Mouse (Mus musculus) lung, embryonic 14.5 days (tissue): ENCODE measurements around the gene Prg4. TPM values are rescaled to one million over a fixed set of nuclear protein-coding genes. Genes with fewer than 3 reads are reported as not detected.
A peak's percentile ranks its signal among the peaks of the same experiment; 100 is the strongest.

Experiments
- ATAC-seq: fragments of 200-750 bp; cut with Nextera tagmentation; 2 replicates; pipeline ENCODE4 v1.8.0; 2017; ENCODE audit warnings: mild to moderate bottlenecking, moderate TSS enrichment, moderate library complexity; ENCODE audit not compliant: insufficient read depth
- DNase-seq: peaks from one replicate; pipeline ENCODE4 v3.0.0-alpha.2; 2015
- H3K27ac ChIP-seq: fragments of 300-500 bp; sonication (generic); 2 replicates; pipeline ENCODE4 v1.5.1; 2014; ENCODE audit warnings: low read depth, mild to moderate bottlenecking, moderate library complexity
- H3K27me3 ChIP-seq: fragments of 300-500 bp; sonication (generic); 2 replicates; pipeline ENCODE4 v1.6.1; 2014; ENCODE audit warnings: low read length, control low read depth; ENCODE audit not compliant: insufficient read depth
- H3K36me3 ChIP-seq: fragments of 300-500 bp; sonication (generic); 2 replicates; pipeline ENCODE4 v1.6.1; 2014; ENCODE audit warnings: control low read depth; ENCODE audit not compliant: insufficient read depth
- H3K4me1 ChIP-seq: fragments of 300-500 bp; sonication (generic); 2 replicates; pipeline ENCODE4 v1.6.1; 2014; ENCODE audit warnings: antibody characterized with exemption, control low read depth; ENCODE audit not compliant: insufficient read depth
- H3K4me2 ChIP-seq: fragments of 300-500 bp; sonication (generic); 2 replicates; pipeline ENCODE4 v1.6.1; 2014; ENCODE audit warnings: mild to moderate bottlenecking
- H3K4me3 ChIP-seq: fragments of 300-500 bp; sonication (generic); 2 replicates; pipeline ENCODE4 v1.5.1; 2014; ENCODE audit warnings: low read depth, low read length
- H3K9ac ChIP-seq: fragments of 300-500 bp; sonication (generic); 2 replicates; pipeline ENCODE4 v1.6.1; 2014
- H3K9me3 ChIP-seq: fragments of 300-500 bp; sonication (generic); 2 replicates; pipeline ENCODE4 v1.6.1; 2016; ENCODE audit warnings: low read depth, low read length, control low read depth
- CTCF ChIP-seq: IDR thresholded peaks from 2 replicates; pipeline ENCODE4 v1.5.1; 2016; ENCODE audit warnings: antibody characterized with exemption, low read depth
- WGBS: fragments of 180-500 bp; shearing (Covaris S2); extraction: QIAGEN DNeasy Blood & Tissue Kit; methylation state at CpG from one replicate; pipeline ENCODE4 v1.1.7; 2014; 5-methylcytosine and 5-hydroxymethylcytosine counted together
- polyA plus RNA-seq: library from polyadenylated mRNA; unstranded; fragments of >200 nt; fragmentation: Nextera tagmentation; extraction: Ambion mirVana; gene quantifications from 2 replicates; pipeline ENCODE4 v1.2.1, GENCODE M21; 2014

Prg4 gene
- polyA plus RNA-seq, 1 experiment from 2014 or later: 0.55 TPM

- WGBS: 91% methylated on average over 2 of the region's 2 CpGs
- ATAC-seq: no peak
- no peaks in the 10 kb centered on the region for H3K9me3 ChIP-seq
- DNase-seq: no peak
- no peak overlapping the region for H3K9ac ChIP-seq
- no peak overlapping the region for H3K4me2 ChIP-seq
- no peaks in the 10 kb centered on the region for H3K36me3 ChIP-seq
- H3K4me1 ChIP-seq: no peaks in the 10 kb centered on the region
- no peak overlapping the region for H3K27ac ChIP-seq
- no peak for TF ChIP-seq CTCF
- H3K4me3 ChIP-seq: no peak overlapping the region
- H3K27me3 ChIP-seq: no peaks in the 10 kb centered on the region
Measured at GRCm38 (mm10) chr1:150489148-150489547, 23.2 kb upstream of the Prg4 start.

DNA sequence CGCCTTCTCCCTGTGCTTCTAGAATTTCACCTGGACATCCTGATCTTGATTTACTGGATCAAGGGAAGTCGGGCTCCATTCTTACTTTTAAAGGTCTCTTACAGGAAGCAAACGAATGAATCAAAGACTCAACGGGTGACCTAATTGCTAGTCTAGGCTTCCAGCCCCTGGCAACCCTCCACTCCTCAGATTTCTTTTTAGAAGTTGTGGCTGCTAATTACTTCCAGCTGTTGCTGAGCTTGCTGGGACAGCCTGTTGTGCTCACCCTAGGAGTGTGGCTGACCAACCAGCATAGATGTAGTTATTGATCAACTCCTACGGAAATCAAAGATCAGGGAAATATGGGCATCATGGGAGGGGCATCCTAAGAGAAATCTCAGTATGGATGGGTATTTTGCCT lies 14.7 kb upstream of the Prg4 start:
- no peaks in the 10 kb centered on the region for H3K4me1 ChIP-seq
- H3K9me3 ChIP-seq: no peaks in the 10 kb centered on the region
- ATAC-seq (no peak), DNase-seq (no peak)
- no peak overlapping the region for H3K4me2 ChIP-seq
- no peaks in the 10 kb centered on the region for H3K36me3 ChIP-seq
- no peak overlapping the region for H3K9ac ChIP-seq
- TF ChIP-seq CTCF: no peak
- no peak overlapping the region for H3K27ac ChIP-seq
- 66% methylated on average over 5 of the region's 5 CpGs for WGBS
- no peak overlapping the region for H3K4me3 ChIP-seq
- no peaks in the 10 kb centered on the region for H3K27me3 ChIP-seq

- Histone ChIP-seq H3K27me3 (no peaks in the 10 kb centered on the region), H3K4me3 (no peak overlapping the region), H3K27ac (no peak overlapping the region), H3K4me1 (no peaks in the 10 kb centered on the region), H3K36me3 (no peaks in the 10 kb centered on the region), H3K9me3 (no peaks in the 10 kb centered on the region), H3K9ac (no peak overlapping the region), H3K4me2 (no peak overlapping the region)
- ATAC-seq: no peak
- WGBS: 72% methylated on average over 7 of the region's 7 CpGs
- DNase-seq: no peak
- no peak for TF ChIP-seq CTCF
Measured at GRCm38 (mm10) chr1:150472525-150472924, 6.6 kb upstream of the Prg4 start.

- DNase-seq (peak; percentile 9), ATAC-seq (no peak)
- Histone ChIP-seq H3K4me1 (no peaks in the 10 kb centered on the region), H3K27me3 (no peaks in the 10 kb centered on the region), H3K4me2 (no peak overlapping the region), H3K36me3 (no peaks in the 10 kb centered on the region), H3K27ac (no peak overlapping the region), H3K4me3 (no peak overlapping the region), H3K9ac (no peak overlapping the region), H3K9me3 (no peaks in the 10 kb centered on the region)
- TF ChIP-seq CTCF: no peak
- 75% methylated on average over 3 of the region's 3 CpGs for WGBS
Measured at GRCm38 (mm10) chr1:150469992-150470391, 4.0 kb upstream of the Prg4 start.

DNA sequence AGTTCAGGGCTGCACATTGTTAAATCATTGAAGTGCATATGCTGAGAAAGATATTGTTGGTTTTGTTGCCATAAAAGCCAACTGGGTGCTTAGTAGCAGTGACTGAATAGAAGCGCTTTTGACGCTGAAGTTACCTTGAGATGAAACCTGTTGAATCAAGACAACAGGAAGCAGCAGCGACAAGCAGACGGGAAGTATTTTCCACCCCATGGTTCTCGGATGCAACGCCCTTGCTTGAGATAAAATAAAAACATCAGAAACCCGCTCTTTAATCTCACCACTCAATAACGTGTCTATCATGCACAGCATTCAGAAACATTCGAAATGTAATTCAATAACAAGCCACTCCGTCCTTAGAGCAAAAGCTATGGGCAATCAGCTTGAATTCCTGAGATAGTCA lies 601 bp downstream of the Prg4 start:
- WGBS: 79% methylated on average over 10 of the region's 10 CpGs
- Histone ChIP-seq H3K9me3 (no peaks in the 10 kb centered on the region), H3K4me3 (no peak overlapping the region), H3K27ac (no peak overlapping the region), H3K4me2 (no peak overlapping the region), H3K9ac (no peak overlapping the region), H3K27me3 (no peaks in the 10 kb centered on the region), H3K4me1 (no peaks in the 10 kb centered on the region), H3K36me3 (no peaks in the 10 kb centered on the region)
- DNase-seq: no peak
- no peak for TF ChIP-seq CTCF
- ATAC-seq: no peak

DNA sequence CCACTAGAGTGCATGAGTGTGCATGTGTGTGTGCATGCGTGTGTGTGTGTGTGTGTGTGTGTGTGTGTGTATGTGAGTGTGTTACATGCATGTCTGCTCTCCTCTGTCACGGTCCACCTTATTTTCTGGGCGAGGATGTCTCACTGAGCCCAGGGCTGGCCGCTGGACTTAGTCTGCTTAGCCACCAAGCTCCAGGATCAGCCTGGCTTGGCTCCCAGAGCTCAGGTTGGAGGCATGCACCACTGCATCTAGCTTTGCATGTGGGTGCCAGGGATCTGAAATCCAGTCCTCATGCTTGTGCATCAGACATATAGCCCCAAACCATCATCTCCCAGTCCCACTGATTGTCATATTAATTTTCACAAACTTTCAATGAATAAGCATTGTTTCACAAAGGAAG lies 2.3 kb downstream of the Prg4 start:
- Histone ChIP-seq H3K4me3 (no peak overlapping the region), H3K4me2 (no peak overlapping the region), H3K36me3 (no peaks in the 10 kb centered on the region), H3K9ac (no peak overlapping the region), H3K9me3 (no peaks in the 10 kb centered on the region), H3K4me1 (no peaks in the 10 kb centered on the region), H3K27ac (no peak overlapping the region), H3K27me3 (no peaks in the 10 kb centered on the region)
- no peak for ATAC-seq
- 76% methylated on average over 4 of the region's 4 CpGs for WGBS
- no peak for DNase-seq
- TF ChIP-seq CTCF: no peak

- Histone ChIP-seq H3K4me1 (no peaks in the 10 kb centered on the region), H3K4me3 (no peak overlapping the region), H3K27ac (no peak overlapping the region), H3K9me3 (no peaks in the 10 kb centered on the region), H3K36me3 (no peaks in the 10 kb centered on the region), H3K9ac (no peak overlapping the region), H3K4me2 (no peak overlapping the region), H3K27me3 (no peaks in the 10 kb centered on the region)
- no peak for ATAC-seq
- TF ChIP-seq CTCF: no peak
- WGBS: 54% methylated on average over 5 of the region's 5 CpGs
- no peak for DNase-seq
Measured at GRCm38 (mm10) chr1:150463068-150463467, 2.9 kb downstream of the Prg4 start.

GRCm38 (mm10) chr1:150460595-150460994 lies 5.4 kb downstream of the Prg4 start:
- Histone ChIP-seq H3K27ac (no peak overlapping the region), H3K9me3 (no peaks in the 10 kb centered on the region), H3K36me3 (no peaks in the 10 kb centered on the region), H3K4me1 (no peaks in the 10 kb centered on the region), H3K4me2 (no peak overlapping the region), H3K9ac (no peak overlapping the region), H3K27me3 (no peaks in the 10 kb centered on the region), H3K4me3 (no peak overlapping the region)
- DNase-seq: no peak
- TF ChIP-seq CTCF: no peak
- no peak for ATAC-seq
- 29% methylated on average over 7 of the region's 7 CpGs for WGBS
